Mouse (Mus musculus): ENCODE measurements at regions not wholly inside any gene's neighbourhood (a gene's known extent, or its start where the extent isn't known, plus 50 kb on each side); places are given as distances from the start of the nearest gene placed in this dataset.

DNA sequence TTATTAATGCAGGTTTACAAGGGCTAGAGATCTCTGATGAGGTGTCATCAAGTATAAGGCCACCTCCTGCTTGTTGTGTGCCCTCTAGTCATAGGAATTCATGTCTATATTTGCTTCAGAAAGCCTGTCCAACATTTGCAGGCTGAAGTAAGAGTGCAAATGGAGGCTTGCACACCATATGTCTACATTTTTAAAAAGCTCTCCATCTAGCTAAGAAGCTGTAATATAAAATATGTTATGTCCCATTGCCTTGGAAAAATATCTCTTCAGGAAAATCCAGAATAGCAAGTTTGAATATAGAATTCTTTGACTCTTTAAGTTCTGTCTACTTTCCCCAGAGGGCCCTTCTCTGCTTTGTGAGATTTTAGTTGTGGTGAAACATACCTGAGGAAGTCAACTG lies 134.6 kb downstream of the Cd24a start:
- in situ Hi-C loops (cut with MboI, MseI) = no loop called here

DNA sequence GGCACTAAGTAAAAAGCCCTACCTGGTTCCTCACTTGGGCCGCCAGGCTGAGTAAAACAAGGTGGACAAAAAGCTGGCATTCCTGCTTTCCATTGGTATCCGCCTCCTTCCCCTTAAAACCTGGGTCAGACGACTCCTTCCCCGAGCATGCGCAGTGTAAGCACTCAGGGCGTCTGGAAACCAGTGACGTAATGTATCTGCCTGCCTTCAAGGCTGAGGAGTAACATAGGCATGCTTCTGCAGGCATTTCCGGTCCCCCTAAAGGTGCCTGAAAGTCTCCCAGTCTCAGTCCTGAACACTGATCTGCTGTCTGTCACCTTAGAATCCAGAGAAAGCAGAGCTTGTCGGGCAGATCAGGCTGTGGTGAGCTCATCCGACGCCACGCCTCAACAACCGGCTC lies 140.7 kb downstream of the Cd24a start:
- in situ Hi-C loops (cut with MboI, MseI) = no loop called here

DNA sequence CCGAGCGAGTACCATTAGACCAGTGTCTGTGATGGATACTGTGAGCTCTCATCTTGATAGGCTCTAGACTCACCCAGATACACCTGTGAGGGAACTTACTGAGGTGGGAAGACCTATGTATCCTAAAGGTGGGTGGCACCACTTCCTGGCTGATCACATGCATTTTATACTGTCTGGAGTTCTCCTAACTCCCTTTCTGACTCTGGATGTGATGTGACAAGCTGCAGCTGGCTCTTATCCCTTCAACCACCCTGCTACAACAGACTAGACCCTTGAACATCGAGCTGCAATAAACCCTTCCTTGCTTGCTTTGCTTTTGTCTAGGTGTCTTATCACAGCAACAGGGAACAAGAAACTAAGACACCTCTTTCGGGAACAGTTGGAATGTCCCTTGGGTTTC lies 143.3 kb downstream of the Cd24a start:
- in situ Hi-C loops (cut with MboI, MseI) = no loop called here

DNA sequence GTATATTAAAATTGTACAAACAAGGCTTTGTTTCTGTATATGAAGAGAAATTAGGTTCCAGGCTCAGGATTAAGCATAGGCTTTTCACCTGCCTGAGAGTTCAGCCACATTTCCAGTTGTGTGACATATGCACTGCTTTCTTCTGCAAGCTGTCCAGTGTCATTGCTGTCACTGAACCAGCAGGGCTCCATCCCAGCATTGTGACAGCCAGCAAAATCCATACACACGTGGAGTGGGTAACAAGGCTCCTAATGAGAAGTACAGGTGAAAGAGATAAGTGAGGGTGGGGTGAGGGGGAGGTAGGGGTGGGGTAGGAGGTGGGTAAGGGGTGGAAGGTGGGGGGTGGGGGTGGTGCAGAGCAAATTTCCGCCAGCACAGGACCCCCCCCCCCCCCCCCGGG lies 144.1 kb downstream of the Cd24a start:
- in situ Hi-C loops (cut with MboI, MseI) = no loop called here

DNA sequence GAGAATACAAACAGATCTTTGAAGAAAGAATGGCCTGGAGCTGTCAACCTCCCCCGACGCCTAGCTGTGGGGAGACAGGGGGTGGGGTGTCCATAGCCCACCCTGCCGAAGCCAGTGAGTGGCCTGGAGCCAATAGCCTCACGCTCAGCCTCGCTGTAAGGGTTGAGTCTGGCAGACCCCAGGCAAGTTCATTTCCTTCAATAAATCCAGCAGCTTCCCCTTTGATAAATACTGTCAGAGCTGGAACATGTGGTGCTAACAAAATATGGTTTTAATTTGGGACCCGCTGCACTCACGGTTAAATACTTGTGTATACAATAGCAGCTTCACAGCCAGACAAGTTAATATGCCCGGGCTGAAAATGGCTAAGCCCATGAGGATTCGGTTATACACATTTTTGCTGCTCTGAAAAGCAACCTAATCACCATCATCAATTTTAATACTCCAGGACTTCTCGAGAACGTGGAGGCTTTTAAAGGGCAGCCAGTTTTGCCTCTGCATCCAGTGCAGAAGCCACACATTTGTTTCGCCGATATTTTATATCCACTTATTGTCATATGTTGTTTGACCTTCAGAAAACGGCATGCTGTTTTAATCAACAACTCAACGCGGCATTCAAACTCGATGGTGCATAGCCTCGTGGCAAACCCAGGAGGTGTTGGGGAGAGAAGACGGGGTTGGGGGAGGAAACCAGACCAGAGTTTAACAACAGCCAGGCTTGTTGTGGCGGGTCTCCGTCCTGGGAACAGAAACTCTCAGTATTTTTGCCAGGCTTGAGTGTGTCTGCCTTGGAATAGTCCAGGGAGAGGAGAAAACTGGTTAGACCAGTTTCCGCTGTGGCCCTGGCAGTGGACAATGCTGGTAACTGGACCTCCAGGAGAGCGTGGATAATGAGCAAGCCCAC lies 144.9 kb downstream of the Cd24a start:
- in situ Hi-C loops (cut with MboI, MseI) = no loop called here

DNA sequence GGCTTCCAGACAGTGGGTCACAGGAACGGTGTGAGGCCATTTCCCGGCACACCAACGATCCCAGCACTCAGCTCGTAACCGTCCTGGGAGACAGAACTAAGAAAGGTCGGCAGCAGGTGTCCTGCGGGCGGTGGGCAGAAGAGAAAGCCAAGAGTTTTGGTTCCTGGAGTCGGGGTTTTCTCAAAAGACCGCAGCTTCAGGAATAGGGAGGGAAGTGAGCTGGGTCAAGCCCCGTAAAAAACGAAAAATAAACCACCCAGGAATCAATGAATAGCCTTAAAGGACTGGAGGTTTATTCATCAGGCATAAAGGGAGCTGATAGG lies 145.5 kb downstream of the Cd24a start:
- in situ Hi-C loops (cut with MboI, MseI) = no loop called here

DNA sequence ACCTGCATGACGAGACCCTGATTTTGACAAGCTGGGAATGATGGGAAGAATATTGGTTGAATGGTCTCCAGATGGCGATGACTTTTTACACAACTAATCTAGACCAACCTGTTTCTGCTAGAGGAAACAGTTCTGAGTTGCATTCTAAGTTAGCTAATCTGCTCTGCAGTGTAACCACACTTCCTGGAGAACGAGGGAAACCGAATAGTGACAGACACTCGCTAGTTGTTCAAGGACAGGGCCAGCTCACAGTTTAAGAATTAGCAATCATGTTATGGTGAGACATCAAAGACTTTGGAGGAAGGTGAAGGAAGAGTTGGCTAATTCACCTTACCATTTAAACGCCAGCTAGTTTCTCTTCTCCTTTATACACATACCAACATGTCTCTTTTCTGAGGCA lies 149.7 kb downstream of the Cd24a start:
- in situ Hi-C loops (cut with MboI, MseI) = no loop called here

DNA sequence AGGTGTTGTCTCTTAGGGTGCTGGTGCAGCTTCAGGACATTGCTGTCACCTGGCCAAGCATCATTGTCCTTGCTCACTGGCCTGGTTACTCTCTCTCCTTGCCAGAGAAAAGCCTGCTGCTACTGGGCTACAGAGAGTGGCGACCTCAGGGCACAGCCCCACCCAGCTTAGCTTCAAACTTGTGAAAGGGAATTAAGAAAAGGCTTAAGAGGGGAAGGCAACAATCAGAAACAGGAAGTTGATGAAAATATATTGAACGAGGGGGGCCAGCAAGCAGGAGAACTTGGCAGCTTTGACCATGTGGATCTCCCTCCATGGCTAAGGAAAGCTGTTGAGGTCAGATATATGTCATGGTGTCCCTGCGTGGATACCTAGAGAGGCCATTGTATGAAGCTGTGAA lies 151.1 kb downstream of the Cd24a start:
- in situ Hi-C loops (cut with MboI, MseI) = no loop called here

DNA sequence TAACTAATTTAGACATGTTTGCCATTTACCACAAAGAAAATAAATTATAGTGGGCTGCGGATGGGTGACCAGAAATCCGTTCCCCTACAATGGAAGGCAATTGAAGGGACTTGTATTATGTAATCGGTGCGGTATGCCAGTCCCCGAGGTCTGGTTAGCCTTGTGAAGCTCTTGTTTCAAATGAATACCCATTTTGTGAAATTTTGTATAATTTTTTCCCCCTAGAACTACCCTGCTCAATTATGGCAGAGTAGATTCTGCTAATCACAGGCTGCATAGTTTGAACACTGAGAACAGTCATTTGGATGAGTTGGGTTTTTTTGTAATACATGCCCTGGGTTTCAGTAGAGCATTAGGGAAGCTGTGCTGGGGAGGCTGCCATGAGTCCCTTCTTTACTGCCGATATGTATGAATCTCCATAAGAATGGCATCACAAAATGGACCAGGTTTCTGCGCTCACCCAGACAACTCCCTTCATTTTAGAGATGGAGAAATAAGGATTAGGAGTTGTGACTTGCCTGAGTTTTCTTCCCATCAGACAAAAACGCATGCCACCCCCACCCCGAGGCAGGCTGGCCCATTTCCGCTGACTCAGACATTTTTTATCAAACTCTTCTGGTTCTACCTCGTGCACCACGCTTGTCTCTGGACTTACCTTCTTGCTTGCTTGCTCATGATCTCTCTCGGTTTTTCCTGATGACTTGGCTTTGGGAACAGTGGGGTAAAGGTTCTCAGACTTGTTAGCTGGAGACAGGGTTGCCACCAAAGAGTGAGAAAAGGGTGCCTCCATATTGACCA lies 155.7 kb downstream of the Cd24a start:
- in situ Hi-C loops (cut with MboI, MseI) = no loop called here

DNA sequence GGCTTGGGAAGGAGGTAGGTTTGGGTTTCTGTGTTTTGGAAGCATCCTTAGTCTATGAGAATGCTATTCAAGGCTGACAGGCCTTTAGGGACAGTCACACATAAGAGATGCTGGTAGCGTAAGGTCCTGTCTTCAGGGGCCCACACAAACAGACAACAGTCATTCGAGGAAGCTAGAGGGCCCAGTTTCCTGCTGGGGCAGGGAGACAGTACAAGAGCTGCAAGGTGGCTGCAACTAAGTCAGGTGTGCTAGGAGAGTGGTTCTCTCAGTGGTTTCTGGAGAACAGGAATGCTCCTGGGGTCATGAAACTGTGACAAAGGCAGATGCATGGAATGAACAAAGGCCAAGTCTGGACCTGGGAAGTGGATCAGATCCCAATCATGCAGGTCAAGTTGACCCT lies 161.1 kb downstream of the Cd24a start:
- in situ Hi-C loops (cut with MboI, MseI) = no loop called here

DNA sequence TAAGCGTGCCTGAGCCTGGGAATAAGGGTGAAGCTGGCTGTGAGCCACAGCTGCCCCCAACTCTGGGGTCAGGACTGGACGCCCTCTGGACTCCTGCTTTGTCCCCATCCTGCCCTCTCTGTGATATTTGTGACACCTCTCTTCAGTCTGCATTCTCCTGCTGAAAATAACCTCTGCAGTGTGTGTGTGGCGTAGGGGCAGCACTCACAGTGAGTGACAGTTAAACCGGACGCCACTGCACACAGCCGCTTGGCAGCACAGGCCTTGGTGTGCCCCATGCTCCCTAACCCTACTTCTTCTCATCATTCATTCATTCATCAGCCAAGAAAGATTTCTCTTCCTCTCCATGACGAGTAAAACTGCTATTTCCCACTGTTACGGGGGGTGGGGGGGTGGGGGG lies 161.6 kb downstream of the Cd24a start:
- in situ Hi-C loops (cut with MboI, MseI) = no loop called here

DNA sequence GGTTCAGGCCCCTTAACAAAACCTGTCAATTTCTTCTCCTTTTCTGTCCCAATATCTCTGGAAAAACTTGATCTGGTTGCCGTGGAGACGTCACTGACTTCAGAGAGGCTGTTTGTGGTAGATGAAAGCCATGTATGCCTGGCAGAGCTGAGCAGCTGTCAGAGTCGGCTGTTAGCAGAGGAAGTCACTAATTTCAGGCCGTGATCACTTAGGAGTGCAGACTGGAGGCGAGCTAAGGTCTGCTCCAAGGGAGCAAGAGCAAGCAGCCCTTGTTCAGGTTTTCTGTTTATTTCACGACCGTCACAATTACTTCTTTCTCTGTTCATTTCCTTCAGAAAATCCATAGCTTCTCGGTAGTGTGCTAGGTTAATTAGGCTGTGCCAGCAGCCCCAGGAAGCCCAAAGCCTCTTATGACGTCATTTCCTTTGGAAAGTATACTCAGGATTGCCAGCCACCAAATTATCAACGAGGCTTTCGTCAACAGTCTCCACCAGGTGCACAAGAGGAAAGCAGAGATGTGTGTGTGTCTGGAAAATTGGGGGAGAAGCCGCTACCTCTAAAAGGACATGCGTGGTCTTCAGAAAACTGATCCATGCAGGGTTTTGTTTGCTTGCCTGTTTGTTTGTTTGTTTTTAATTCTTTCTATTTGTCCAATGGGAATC lies 161.2 kb downstream of the Qrsl1 start:
- in situ Hi-C loops (cut with MboI, MseI) = no loop called here

DNA sequence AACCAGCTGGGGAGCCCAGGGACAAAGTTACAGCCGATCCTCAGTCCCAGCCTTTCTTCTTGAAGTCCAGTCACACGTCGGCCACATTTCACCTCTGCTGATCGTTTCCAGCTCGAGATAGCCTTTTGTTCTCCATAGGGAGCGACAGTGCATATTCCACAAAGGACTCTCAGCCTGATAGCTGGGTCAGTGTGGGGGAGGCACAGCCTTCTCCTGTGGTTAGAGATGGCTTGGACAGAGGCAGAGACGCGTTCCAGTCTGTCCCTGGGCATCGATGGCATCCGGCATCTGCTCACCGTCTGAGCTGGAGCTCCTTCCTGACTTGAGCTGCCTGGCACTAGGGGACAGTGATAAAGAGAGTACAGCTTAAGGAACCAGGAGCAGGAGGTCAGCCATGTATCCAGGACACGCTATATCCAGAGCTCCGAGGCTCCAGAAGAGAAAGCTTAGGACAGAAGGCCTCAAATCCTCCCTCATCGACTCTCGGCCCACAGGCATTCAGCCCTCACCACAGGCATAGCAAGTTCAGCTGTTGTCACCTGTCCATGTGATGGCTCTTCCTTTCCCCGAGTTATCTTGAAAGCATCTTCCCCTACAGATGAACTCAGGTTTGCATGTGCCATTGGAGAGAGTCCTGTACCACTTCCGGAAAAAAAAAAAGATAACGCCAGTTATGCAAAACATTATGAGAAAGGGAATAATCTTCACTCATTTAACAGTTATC lies 160.0 kb downstream of the Qrsl1 start:
- in situ Hi-C loops (cut with MboI, MseI) = no loop called here

DNA sequence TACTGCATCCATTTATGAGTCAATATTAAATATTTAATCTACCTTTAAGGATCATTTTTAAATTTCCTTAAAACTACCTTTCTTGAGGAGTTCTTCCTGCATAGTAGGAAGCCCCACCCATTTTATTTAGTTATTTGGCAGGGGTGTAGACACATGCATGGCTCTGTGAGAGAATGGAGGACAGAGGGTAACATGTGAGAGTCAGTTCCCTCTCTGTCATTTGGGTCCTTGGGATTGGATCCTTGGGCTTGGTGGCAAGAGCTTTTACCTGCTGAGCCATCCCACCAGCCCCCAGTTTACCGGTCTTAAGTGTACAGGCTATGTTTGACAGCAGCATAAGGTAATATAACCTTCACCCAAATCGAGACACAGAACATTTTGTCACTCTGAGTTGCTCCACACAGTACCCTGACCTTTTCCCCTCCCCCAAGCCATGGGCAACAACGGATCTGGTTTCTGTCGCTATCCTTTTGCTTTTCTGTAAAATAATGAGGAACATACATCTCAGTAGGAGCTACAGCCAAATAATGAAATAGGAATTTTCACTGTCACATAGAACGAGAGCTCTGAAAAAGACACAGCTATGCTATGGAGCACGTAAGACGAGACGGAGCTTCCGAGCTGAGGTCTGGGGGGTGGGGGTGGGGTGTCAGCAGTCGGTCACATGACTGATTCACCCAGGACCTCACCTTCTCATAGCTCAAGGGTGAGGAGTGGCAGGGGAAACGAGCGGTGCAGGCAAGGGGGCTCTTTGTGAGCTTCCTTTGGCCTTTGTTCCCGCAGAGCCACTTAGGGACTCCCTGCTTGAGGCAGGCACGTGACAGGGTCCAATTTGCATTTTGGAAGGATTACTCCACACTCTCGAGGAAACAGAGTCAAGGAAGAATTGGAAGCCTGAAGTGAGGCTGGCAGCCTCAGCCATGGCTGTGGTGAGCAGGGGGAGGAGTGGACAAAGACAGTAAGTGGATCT lies 159.2 kb downstream of the Qrsl1 start:
- in situ Hi-C loops (cut with MboI, MseI) = no loop called here

DNA sequence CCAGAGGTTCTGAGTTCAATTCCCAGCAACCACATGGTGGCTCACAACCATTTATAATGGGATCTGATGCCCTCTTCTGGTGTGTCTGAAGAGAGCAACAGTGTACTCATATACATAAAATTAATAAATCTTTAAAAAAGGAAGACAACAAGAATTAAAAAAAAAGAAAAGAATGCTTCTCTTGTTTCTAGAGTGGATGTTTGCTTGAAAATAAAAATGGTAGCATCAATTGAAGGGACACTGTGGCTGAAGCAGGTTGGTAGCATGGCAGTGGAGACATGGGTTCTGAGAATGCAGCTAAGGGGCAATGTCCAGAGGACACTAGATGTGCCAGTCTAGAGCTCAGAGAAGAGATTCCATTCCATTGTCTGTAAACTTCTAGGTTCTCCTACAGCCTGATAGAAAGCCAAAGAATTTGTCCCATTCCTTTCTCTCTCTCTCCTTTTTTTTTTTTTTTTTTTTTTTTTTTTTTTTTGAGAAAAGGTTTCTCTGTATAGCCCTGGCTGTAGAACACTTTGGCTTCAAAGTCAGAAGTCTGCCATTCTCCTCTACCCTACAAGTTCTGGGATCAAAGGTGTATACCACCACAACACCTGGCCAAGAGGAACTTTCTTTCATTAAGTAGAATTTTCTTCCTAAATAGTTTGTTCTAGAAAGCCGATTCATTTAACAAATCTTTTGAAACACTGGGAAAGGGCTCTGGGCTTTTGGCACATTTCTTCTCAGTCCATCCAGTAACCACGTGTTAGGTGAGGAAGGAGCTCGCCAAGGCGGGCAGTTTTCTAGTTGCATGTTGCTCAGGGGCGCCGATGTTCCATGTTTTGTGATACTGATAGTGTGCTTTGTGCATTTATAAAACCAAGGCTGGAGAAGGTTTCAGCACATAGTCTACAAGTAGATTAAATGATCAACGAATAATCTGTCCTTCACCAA lies 158.1 kb downstream of the Qrsl1 start:
- in situ Hi-C loops (cut with MboI, MseI) = no loop called here

DNA sequence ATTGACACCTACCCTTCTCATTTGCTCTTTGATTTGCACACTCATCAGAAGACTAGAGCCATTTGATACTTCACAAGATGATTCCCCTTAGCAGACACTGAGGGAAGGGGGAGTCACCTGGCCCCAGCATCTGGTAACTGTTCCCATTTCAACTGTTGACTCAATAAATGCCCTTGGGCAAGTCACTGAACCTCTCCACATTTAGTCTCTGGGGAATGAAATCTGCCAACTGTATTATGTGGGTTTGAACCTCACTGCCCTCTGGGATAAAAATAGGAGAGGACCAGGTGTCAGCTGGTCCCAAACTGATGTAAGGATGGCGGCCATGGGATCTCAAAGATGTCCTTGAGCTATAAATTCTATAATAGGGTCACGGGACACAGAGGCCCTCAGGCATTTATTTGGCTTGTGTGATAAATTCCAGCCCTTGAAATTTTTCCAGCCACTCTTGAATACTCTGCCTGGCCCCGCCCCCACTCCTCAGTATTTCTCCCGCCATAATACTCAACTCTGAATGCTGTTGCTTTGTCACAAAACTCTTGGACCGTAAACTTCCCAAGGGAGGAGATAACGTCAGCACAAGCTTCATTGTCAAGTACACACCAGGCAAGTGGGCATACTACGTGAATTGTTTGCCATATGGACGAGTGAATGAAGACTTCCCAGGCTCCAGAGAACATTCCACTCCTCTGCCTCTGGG lies 155.5 kb downstream of the Qrsl1 start:
- in situ Hi-C loops (cut with MboI, MseI) = no loop called here

DNA sequence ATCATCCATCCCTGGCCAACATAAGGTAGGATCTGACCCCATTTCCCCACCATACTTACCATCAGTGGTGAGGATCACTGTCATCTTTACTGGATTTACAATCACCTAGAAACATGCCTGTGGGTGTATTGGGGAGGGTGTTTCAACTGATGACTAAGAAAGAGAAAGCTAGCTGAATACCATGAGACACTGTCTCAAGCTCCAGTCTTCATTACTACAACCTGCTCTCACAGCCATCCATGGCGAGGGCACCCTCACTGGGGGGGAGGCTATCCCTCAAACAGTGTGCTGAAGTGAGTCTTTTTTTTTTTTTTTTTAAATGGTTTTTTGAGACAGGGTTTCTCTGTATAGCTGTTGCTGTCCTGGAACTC lies 154.9 kb downstream of the Qrsl1 start:
- in situ Hi-C loops (cut with MboI, MseI) = no loop called here

DNA sequence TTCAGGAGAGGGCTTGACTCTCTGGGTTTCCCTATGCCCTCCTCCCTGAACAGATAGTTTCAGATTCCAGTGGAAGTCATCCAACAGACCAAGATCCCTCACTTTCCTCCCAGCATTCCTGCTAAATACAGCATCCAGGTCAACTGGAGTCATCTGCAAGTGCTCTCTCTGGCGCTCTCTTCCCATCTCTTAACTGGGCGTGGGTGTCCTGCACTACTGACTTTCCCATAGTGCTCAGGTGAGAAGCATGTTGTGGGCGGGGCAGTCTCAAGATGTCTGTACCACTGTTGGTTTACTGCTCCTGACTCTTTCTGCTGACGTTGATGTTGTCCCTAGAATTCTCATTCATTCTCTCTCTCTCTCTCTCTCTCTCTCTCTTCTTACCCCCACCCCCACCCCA lies 154.0 kb downstream of the Qrsl1 start:
- in situ Hi-C loops (cut with MboI, MseI) = no loop called here

DNA sequence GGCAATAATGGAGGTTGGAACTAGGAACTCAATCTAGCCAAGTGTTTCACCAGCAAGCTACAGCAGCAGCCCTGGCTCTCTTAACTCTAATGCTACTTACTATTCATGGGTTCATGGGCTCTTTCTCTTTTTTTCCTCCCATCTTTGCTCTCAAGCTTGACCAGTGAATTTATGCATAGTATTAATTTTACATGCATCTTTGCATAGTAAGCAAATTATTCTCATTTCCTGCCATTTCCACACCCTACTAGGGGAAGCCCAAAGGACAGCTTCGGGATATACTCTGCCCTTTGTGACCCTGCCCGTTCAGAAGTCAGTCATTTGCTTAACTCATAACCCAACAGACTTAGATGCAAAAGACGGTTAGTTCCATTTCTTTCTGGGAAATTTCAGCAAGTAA lies 153.2 kb downstream of the Qrsl1 start:
- in situ Hi-C loops (cut with MboI, MseI) = no loop called here
